Mouse (Mus musculus): ENCODE results near the gene Sgcd. TPM values are rescaled to one million over a fixed set of nuclear protein-coding genes. Genes with fewer than 3 reads are reported as not detected.

Sgcd gene
- total RNA-seq, 2 experiments from 2014 or later = 11.8 to 13.7 TPM

GRCm38 (mm10) chr11:47264267-47264984, 724.3 kb downstream of the Sgcd start:
- DNase-seq = no peak

- DNase-seq = no peak
Observed at GRCm38 (mm10) chr11:47250301-47250700, 738.5 kb downstream of the Sgcd start.

GRCm38 (mm10) chr11:47248345-47248893, 740.4 kb downstream of the Sgcd start:
- peak in 1 of 2 experiments; percentile 2 for DNase-seq

- DNase-seq = no peak
Observed at GRCm38 (mm10) chr11:47247703-47248344, 740.9 kb downstream of the Sgcd start.

GRCm38 (mm10) chr11:47242401-47242800, 746.4 kb downstream of the Sgcd start:
- no peak for DNase-seq

GRCm38 (mm10) chr11:47228222-47228621, 760.5 kb downstream of the Sgcd start:
- DNase-seq = no peak

- DNase-seq = no peak
Observed at GRCm38 (mm10) chr11:47224148-47224547, 764.6 kb downstream of the Sgcd start.

- DNase-seq = no peak
Observed at GRCm38 (mm10) chr11:47211531-47211930, 777.2 kb downstream of the Sgcd start.

GRCm38 (mm10) chr11:47206461-47206860, 782.3 kb downstream of the Sgcd start:
- DNase-seq = no peak

GRCm38 (mm10) chr11:47199106-47199505, 789.7 kb downstream of the Sgcd start:
- no peak for DNase-seq

- no peak for DNase-seq
Observed at GRCm38 (mm10) chr11:47188556-47188955, 800.2 kb downstream of the Sgcd start.

- DNase-seq = no peak
Observed at GRCm38 (mm10) chr11:47174977-47175376, 813.8 kb downstream of the Sgcd start.

GRCm38 (mm10) chr11:47170926-47171625, 817.7 kb downstream of the Sgcd start:
- no peak for DNase-seq

GRCm38 (mm10) chr11:47167376-47167775, 821.4 kb downstream of the Sgcd start:
- peak; percentile 53 to 54 for DNase-seq

- no peak for DNase-seq
Observed at GRCm38 (mm10) chr11:47158089-47158488, 830.7 kb downstream of the Sgcd start.

GRCm38 (mm10) chr11:47156730-47157693, 831.8 kb downstream of the Sgcd start:
- DNase-seq = no peak

- no peak for DNase-seq
Observed at GRCm38 (mm10) chr11:47154837-47155430, 833.8 kb downstream of the Sgcd start.

- DNase-seq = no peak
Observed at GRCm38 (mm10) chr11:47149607-47150006, 839.2 kb downstream of the Sgcd start.

- DNase-seq = no peak
Observed at GRCm38 (mm10) chr11:47139867-47140266, 848.9 kb downstream of the Sgcd start.

GRCm38 (mm10) chr11:47139271-47139670, 849.5 kb downstream of the Sgcd start:
- DNase-seq = no peak

- DNase-seq = no peak
Observed at GRCm38 (mm10) chr11:47132410-47132809, 856.4 kb downstream of the Sgcd start.

- DNase-seq = no peak
Observed at GRCm38 (mm10) chr11:47130432-47130831, 858.3 kb downstream of the Sgcd start.

Measured in layer of hippocampus, postnatal 36 days (tissue).